Mouse (Mus musculus) kidney, adult 2 months (tissue): Measurements from ENCODE around the gene Cntnap5a.

Experiments
- CTCF ChIP-seq: fragments of 200-500 bp; conservative IDR thresholded peaks from 2 replicates; pipeline ENCODE4 v1.5.1; 2011; ENCODE audit warnings: low read depth, mild to moderate bottlenecking, control low read depth, low read length, moderate library complexity, mixed read lengths; ENCODE audit not compliant: insufficient read depth, insufficient read length
- POLR2A ChIP-seq: fragments of 200-500 bp; IDR thresholded peaks from one replicate; pipeline ENCODE4 v1.6.1; 2011; ENCODE audit warnings: low read depth, low read length, control low read depth

GRCm38 (mm10) chr1:115784737-115785136 is 100.2 kb downstream of the Cntnap5a start:
- TF ChIP-seq POLR2A (no peak), CTCF (no peak)
